16 mouse cellular contexts compared by ENCODE assay signal in genomic region chr9:116199127-116199526, GRCm38 (mm10). TPM values are rescaled to one million over a fixed set of nuclear protein-coding genes. Genes with fewer than 3 reads are reported as not detected.
DNase-seq lines count a peak whose midpoint lies in the region; ATAC-seq lines count a peak whose summit lies in the region.
"Had no signal": no experiment of that assay in that cellular context is flagged by ENCODE, and none has a peak within 500 bp of the region (broad histone marks: within the 10 kb centered on the region; RNA-seq: fewer than 3 reads in every experiment).

No protein-coding gene starts in this region.

- no peaks in the 10 kb centered on the region for H3K36me3 ChIP-seq in hindbrain, embryonic 11.5 days (ENCODE audit: control insufficient read depth, insufficient read depth, low read length)
- no peaks in the 10 kb centered on the region for H3K36me3 ChIP-seq in hindbrain, embryonic 12.5 days
- H3K36me3 ChIP-seq in lung, embryonic 15.5 days: no peaks in the 10 kb centered on the region
- H3K36me3 ChIP-seq in intestine, embryonic 16.5 days (ENCODE audit: control insufficient read depth, insufficient read depth, low read length): no peaks in the 10 kb centered on the region
- no peaks in the 10 kb centered on the region for H3K36me3 ChIP-seq in limb, embryonic 13.5 days
- H3K36me3 ChIP-seq: hindbrain, embryonic 10.5 days; stomach, embryonic 15.5 days had no signal

- H3K9me3 ChIP-seq in hindbrain, embryonic 11.5 days (ENCODE audit: control insufficient read depth, low read length): no peaks in the 10 kb centered on the region
- H3K9me3 ChIP-seq in hindbrain, embryonic 12.5 days (replicated peaks): no peaks in the 10 kb centered on the region
- no peaks in the 10 kb centered on the region for H3K9me3 ChIP-seq in lung, embryonic 15.5 days
- H3K9me3 ChIP-seq in intestine, embryonic 16.5 days (ENCODE audit: control insufficient read depth, low read length): no peaks in the 10 kb centered on the region
- H3K9me3 ChIP-seq in limb, embryonic 13.5 days: peaks cover 3% of the 10 kb centered on the region; the same call in 1 of the 2 replicates
- H3K9me3 ChIP-seq: hindbrain, embryonic 10.5 days; stomach, embryonic 15.5 days had no signal

- no peaks in the 10 kb centered on the region for H3K4me1 ChIP-seq in hindbrain, embryonic 11.5 days (replicated peaks; ENCODE audit: control insufficient read depth, insufficient read depth, low read length)
- peaks cover 13% of the 10 kb centered on the region; the same call in 1 of the 2 replicates for H3K4me1 ChIP-seq in hindbrain, embryonic 12.5 days
- H3K4me1 ChIP-seq in lung, embryonic 15.5 days: peaks cover 26% of the 10 kb centered on the region
- peaks cover 3% of the 10 kb centered on the region; the same call in 1 of the 2 replicates for H3K4me1 ChIP-seq in intestine, embryonic 16.5 days (ENCODE audit: control insufficient read depth, insufficient read depth, low read length)
- peaks cover 21% of the 10 kb centered on the region for H3K4me1 ChIP-seq in limb, embryonic 13.5 days
- H3K4me1 ChIP-seq: stomach, embryonic 15.5 days had no signal

- H3K4me2 ChIP-seq in hindbrain, embryonic 11.5 days (replicated peaks; ENCODE audit: low read depth, low read length): no peak overlapping the region
- no peak overlapping the region for H3K4me2 ChIP-seq in hindbrain, embryonic 12.5 days (replicated peaks)
- peak overlapping the region; percentile 26; the same call in 1 of the 2 replicates for H3K4me2 ChIP-seq in lung, embryonic 15.5 days
- no peak overlapping the region for H3K4me2 ChIP-seq in intestine, embryonic 16.5 days (ENCODE audit: low read depth, low read length)
- 0 out of 2 replicates have a peak overlapping the region, but pooled peaks have one; percentile 3 for H3K4me2 ChIP-seq in limb, embryonic 13.5 days (replicated peaks)
- H3K4me2 ChIP-seq: liver, embryonic 11.5 days; stomach, embryonic 15.5 days had no signal

- H3K4me3 ChIP-seq in hindbrain, embryonic 11.5 days (ENCODE audit: low read depth, low read length): no peak overlapping the region
- H3K4me3 ChIP-seq in hindbrain, embryonic 12.5 days: no peak overlapping the region
- H3K4me3 ChIP-seq in lung, embryonic 15.5 days: no peak overlapping the region
- no peak overlapping the region for H3K4me3 ChIP-seq in intestine, embryonic 16.5 days (ENCODE audit: low read length)
- no peak overlapping the region for H3K4me3 ChIP-seq in limb, embryonic 13.5 days
- H3K4me3 ChIP-seq: hindbrain, embryonic 10.5 days; layer of hippocampus, adult 2 months; stomach, embryonic 15.5 days had no signal

- H3K9ac ChIP-seq in hindbrain, embryonic 11.5 days (ENCODE audit: low read depth, low read length): no peak overlapping the region
- H3K9ac ChIP-seq in hindbrain, embryonic 12.5 days: no peak overlapping the region
- no peak overlapping the region for H3K9ac ChIP-seq in lung, embryonic 15.5 days
- H3K9ac ChIP-seq in intestine, embryonic 16.5 days (ENCODE audit: low read depth, low read length): no peak overlapping the region
- H3K9ac ChIP-seq in limb, embryonic 13.5 days: no peak overlapping the region; the same call in 1 of the 2 replicates
- H3K9ac ChIP-seq: stomach, embryonic 15.5 days had no signal

- DNase-seq in hindbrain, embryonic 11.5 days (ENCODE audit: low spot score): peak; percentile 11
- no peak for DNase-seq in lung, postnatal 25 days (ENCODE audit: low spot score)
- DNase-seq: cerebellum, adult 18-20 months; thymus, postnatal 36 days had no signal

- no peak overlapping the region for H3K27ac ChIP-seq in hindbrain, embryonic 11.5 days (ENCODE audit: low read depth, low read length)
- no peak overlapping the region for H3K27ac ChIP-seq in hindbrain, embryonic 12.5 days
- peak overlapping the region; percentile 35; the same call in 1 of the 2 replicates for H3K27ac ChIP-seq in lung, embryonic 15.5 days
- H3K27ac ChIP-seq in intestine, embryonic 16.5 days (ENCODE audit: low read length): no peak overlapping the region
- no peak overlapping the region; the same call in 1 of the 2 replicates for H3K27ac ChIP-seq in limb, embryonic 13.5 days
- H3K27ac ChIP-seq: hindbrain, embryonic 10.5 days; layer of hippocampus, adult 2 months; macrophage; stomach, embryonic 15.5 days had no signal

- no peaks in the 10 kb centered on the region for H3K27me3 ChIP-seq in hindbrain, embryonic 11.5 days (ENCODE audit: control insufficient read depth, insufficient read depth, low read length)
- H3K27me3 ChIP-seq in hindbrain, embryonic 12.5 days: no peaks in the 10 kb centered on the region
- H3K27me3 ChIP-seq in lung, embryonic 15.5 days: no peaks in the 10 kb centered on the region
- no peaks in the 10 kb centered on the region for H3K27me3 ChIP-seq in intestine, embryonic 16.5 days (replicated peaks; ENCODE audit: control insufficient read depth, insufficient read depth, low read length)
- no peaks in the 10 kb centered on the region for H3K27me3 ChIP-seq in limb, embryonic 13.5 days
- H3K27me3 ChIP-seq: stomach, embryonic 15.5 days had no signal

- 75% methylated on average over 9 of the region's 9 CpGs for WGBS in hindbrain, embryonic 11.5 days
- 62% methylated on average over 9 of the region's 9 CpGs for WGBS in hindbrain, embryonic 12.5 days
- 9% methylated on average over 9 of the region's 9 CpGs for WGBS in lung, embryonic 15.5 days
- WGBS in intestine, embryonic 16.5 days: 36% methylated on average over 9 of the region's 9 CpGs
- 44% methylated on average over 9 of the region's 9 CpGs for WGBS in limb, embryonic 13.5 days

- no peak for ATAC-seq in hindbrain, embryonic 11.5 days (ENCODE audit: low FRiP score)
- no peak for ATAC-seq in hindbrain, embryonic 12.5 days (ENCODE audit: low FRiP score)
- no peak for ATAC-seq in lung, embryonic 15.5 days (ENCODE audit: borderline replicate concordance, extremely low read depth, low FRiP score, low TSS enrichment)
- ATAC-seq in intestine, embryonic 16.5 days: peak; percentile 53
- no peak for ATAC-seq in limb, embryonic 13.5 days (ENCODE audit: low FRiP score, low read depth)
- no peak for ATAC-seq in erythroid progenitor cell, adult 5-6 weeks (replicated peaks; ENCODE audit: low FRiP score, poor library complexity, severe bottlenecking)
- ATAC-seq: forebrain, embryonic 16.5 days; midbrain, embryonic 16.5 days had no signal

RNA-seq across cellular contexts. Expression of gene Tgfbr2, which starts 24.0 kb away (rescaled TPM):
- 8.8 and 10.9 TPM in 2 replicates for polyA plus RNA-seq in hindbrain, embryonic 11.5 days (2014; fragmentation: Nextera tagmentation; extraction: Ambion mirVana)
- polyA plus RNA-seq in hindbrain, embryonic 12.5 days (2016; fragmentation: Nextera tagmentation; extraction: Ambion mirVana): 18.9 and 19.3 TPM in 2 replicates
- polyA plus RNA-seq in lung, embryonic 15.5 days (2015; fragmentation: Nextera tagmentation; extraction: Ambion mirVana): 51.4 and 53.1 TPM in 2 replicates
- 23.6 and 26.9 TPM in 2 replicates for polyA plus RNA-seq in intestine, embryonic 16.5 days (2015; fragmentation: Nextera tagmentation; extraction: Ambion mirVana)
- polyA plus RNA-seq in limb, embryonic 13.5 days (2015; fragmentation: Nextera tagmentation; extraction: Ambion mirVana): 39.5 and 43.1 TPM in 2 replicates
- total RNA-seq in erythroid progenitor cell, adult 5-6 weeks (2015; ENCODE audit: low replicate concordance): 9.4 and 10.5 TPM in 2 replicates
- 5.3 and 5.6 TPM in 2 replicates for total RNA-seq in erythroid progenitor cell, adult 5-6 weeks (2017; ENCODE audit: low replicate concordance)

Comparison
In these comparisons a context has a peak if more than half of its experiments do, and no peak if none do; other contexts are left out.
1. H3K4me2 ChIP-seq: peak in lung, embryonic 15.5 days (single experiment) and limb, embryonic 13.5 days (single experiment); none in hindbrain, embryonic 11.5 days (single experiment), hindbrain, embryonic 12.5 days (single experiment) and intestine, embryonic 16.5 days (single experiment).